Mouse (Mus musculus) T-helper 2 cell (primary cell): Measurements from ENCODE around the gene G2e3.

ENCODE experiments used
- in situ Hi-C: fragments of 300-600 bp; cut with MboI, MseI; formaldehyde crosslinking; loops from one replicate; pipeline ENCODE4 v1.15.1; 2025; ENCODE audit warnings: high pct_unique_total_duplicates

The G2e3 gene

GRCm38 (mm10) chr12:51347988-51348697 is at the start of gene G2e3:
Gene G2e3, plus strand, starts transcription at chr12:51348061.
- in situ Hi-C loops: no loop called here

DNA sequence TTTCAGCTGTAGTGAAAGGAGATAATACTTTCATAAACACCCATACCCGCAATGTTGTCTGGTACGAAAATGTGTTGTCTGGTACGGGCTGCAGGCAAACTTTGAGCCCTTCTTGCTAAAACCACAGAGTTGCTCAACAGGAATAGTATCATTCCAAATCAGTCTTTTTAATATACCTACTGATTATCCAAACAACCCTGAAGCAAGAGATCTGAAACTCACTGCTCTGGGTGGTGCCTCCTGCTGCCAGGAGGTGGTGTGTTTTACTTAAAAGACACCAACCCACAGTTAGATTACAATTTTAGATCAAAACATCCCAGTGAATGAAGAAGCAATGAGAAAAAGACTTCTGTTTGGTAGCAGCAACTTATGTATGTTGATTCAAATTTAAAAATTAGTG is 24.3 kb upstream of the G2e3 start:
- in situ Hi-C loops: no loop called here

GRCm38 (mm10) chr12:51326819-51327218 is 21.0 kb upstream of the G2e3 start:
- in situ Hi-C loops: no loop called here

DNA sequence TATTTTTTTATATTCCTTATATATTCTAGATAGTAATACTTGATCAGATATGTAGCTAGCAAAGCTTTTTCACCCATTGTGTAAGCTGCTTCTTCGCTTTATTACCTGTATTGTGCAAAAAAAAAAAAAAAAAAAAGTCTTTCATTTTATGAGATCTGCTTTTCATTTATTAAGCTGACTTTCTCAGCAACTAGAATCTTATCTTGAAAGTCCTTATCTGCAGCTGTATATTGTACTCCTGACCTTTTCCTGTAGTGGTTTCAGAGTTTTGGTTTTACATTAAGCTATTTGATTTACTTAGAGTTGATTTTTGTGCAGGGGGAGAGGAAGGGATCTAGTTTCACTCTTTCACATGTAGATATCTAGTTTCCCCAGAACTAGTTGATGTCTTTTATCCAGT is 10.8 kb upstream of the G2e3 start:
- in situ Hi-C loops: no loop called here

- in situ Hi-C loops: no loop called here
These were observed 1.7 kb upstream of the G2e3 start for GRCm38 (mm10) chr12:51346121-51346520.

- in situ Hi-C loops: no loop called here
These were observed 787 bp downstream of the G2e3 start for GRCm38 (mm10) chr12:51348698-51348998.

DNA sequence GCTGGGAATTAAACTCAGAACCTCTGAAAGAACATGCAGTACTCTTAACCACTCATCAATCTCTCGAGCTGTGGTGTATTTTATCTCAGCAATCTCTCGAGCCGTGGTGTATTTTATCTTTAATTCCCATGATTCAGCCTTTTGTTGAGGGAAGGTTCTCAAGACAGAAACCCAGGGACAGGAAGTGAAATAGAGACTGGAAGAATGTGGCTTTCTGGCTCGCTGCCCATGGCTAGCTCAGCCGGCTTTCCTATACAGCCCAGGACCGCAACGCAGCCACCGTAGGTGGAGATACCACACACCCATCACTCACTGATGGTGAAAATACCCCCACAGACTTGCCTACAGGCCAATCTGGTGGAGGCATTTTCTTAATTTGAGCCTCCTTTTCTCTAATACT is 7.4 kb downstream of the G2e3 start:
- in situ Hi-C loops: no loop called here

DNA sequence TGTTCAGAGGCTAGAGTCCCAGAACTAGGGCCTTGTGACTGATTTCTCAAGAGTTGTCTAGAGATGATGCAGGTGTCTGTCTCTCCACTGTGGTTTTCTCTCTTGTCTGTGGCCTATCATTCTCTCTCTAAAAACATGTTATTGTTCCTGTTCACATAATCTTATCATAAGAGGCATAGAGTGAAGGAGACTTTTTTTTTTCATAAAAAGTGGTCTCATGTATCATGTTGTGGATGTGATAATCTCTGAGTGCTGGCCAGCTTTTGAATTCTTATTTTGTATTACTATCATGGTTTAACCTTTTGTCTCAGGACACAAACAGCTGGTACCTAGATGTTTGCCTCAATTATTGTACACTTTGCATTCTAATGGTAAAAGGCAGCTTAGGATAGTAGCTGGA is 13.4 kb downstream of the G2e3 start:
- in situ Hi-C loops: loop anchor here (10.0 kb wide), 1 partner anchor 404 kb away; no protein-coding TSS in a partner anchor

DNA sequence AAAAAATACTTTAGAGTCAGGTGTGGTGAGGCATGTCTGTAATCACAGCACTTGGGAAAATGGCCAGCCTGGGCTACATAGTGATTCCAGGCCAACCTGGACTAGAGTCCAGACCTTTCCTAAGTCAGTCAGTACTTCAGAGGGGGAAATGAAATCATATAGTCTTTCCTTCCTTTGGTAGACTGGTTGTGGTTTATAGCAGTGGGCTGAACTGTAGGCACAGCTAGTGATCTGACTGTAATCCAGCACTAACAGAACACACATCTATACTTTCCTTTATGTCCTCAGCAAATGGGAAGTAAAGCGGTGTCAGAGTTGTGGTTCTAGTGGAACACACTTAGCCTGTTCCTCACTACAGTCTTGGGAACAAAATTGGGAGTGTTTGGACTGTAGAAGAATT is 15.0 kb downstream of the G2e3 start:
- in situ Hi-C loops: loop anchor here (10.0 kb wide), 1 partner anchor 402 kb away; no protein-coding TSS in a partner anchor

GRCm38 (mm10) chr12:51368504-51368903 is 20.6 kb downstream of the G2e3 start:
- in situ Hi-C loops: loop anchor here (10.0 kb wide), 1 partner anchor 396 kb away; no protein-coding TSS in a partner anchor

DNA sequence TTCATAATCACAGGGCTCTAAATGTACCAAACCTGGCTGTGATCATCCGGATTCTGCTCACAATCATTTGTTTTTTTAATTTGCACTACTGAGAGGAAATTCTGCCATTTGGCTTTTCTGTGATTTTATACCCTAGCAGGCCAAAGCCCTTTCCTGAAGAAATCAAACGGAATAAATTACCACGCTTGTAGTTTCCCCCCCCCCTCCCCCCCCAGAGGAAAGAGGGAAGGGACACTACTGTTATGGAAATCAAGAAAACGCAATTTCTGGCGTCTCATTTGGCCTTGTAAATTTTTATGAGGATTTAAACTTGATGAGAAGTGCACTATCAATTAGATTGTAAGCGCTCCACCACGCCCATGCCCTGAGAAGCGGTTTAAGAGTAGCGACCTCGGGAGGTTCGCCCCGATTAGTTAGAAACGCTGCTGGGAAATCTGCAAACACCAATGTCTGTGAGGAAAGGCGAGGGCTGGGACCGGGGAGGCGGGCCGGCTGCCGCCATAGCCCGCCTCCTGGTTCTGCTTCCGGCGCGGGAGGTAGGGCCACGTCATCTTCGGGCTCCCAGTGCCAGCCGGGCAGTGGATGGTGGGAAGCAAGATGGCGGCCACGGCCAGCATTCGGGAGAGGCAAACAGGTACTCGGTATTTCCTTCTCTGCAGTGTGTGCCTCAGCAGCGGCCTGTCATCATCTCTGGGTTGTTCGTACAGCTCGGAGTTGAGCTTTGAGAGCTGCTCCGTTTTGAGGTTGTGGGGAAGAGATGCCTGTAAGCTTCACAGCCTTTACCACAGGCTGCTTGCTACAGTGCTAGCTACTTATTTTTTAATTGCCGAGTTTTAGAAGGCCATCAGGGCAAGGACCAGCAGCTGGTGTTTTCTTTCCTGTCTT is 29.4 kb downstream of the G2e3 start, which contains the start of gene Scfd1:
Gene Scfd1, plus strand, starts transcription at position 508 of the 885 bp plus-strand sequence.
- in situ Hi-C loops: no loop called here

GRCm38 (mm10) chr12:51377888-51378190 is 30.0 kb downstream of the G2e3 start:
- in situ Hi-C loops: no loop called here

GRCm38 (mm10) chr12:51399871-51400270 is 52.0 kb downstream of the G2e3 start:
- in situ Hi-C loops: no loop called here

GRCm38 (mm10) chr12:51402060-51402698 is 54.3 kb downstream of the G2e3 start:
- in situ Hi-C loops: no loop called here

- in situ Hi-C loops: no loop called here
These were observed 56.2 kb downstream of the G2e3 start for GRCm38 (mm10) chr12:51403987-51404586.

GRCm38 (mm10) chr12:51411362-51411761 is 63.5 kb downstream of the G2e3 start:
- in situ Hi-C loops: no loop called here
